Mouse (Mus musculus): Measurements from ENCODE around the gene Socs3.

Gene Socs3

DNA sequence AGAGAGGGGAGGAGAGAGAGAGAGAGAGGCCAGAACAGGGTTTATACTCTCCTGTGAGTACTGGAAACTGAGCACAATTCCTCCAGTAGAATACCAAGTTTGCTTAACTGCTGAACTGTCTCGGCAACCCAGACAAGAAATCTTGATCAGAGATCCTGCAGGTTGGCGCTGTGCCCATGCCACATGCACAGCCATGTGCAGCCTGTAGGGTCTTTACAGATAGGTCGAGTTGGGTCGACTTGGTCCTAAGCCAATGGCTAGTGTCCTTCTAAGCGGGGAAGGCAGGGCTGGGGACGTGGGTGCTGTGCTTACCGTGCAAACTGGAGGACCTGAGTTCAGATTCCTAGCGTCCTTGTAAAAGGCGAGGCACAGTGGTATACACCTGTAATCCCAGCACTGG lies 15.0 kb downstream of the Socs3 start:
- 76% methylated on average over 9 of the region's 9 CpGs for WGBS

DNA sequence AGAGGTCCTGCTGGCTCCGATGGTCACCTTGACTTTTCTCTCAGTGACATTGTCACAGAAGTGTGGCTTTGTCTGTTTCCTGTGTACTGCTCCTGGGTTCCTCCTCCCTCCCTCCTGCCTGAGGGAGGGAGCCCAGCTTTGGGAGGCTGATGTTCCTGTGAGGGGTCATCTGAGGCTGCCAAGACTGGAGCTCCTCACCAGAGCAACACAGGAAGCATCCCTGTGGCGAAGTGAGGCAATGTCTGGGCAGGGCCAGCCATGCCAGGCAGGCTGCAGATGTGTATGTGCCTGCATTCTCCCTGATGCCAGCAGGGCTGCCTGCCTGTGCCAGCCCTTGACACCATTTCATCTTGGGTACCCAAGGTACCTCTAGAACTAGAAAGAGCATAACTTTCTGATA lies 15.8 kb downstream of the Socs3 start:
- WGBS, result 32% methylated on average over 2 of the region's 2 CpGs

DNA sequence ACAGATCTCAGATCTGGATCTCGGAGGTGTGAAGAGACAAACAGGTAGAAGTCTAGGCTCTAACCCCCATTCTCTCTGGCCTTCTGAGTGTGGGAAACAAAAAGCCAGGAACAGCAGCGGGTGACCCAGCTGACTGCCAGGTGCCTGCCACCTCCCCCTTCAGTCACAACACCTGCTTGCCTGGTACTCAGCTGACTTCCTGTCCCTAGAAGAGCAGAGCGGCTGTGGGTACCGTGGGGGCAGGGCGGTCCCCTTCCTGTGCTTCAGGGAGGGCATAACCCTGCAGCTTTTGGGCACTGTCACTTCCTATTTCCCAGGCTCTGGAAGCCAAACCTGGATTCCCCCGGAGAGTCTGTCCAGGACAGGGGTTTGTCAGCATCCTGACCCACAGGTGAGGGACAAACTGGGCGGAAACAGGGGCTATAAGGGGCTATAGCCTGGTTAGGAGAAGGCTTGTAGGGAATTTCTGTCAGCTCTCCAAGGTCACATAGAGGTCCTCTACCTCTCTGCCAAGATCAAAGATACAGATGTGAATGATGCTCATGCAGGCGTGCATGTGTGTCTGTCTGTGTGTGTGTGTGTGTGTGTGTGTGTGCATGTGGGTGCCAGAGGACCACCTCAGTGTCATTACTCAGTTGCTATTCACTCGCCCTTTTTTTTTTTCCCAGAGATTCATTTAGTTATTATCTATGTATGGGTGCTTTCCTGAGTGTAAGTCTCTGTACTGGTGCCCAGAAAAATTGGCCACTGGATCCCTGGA lies 17.5 kb downstream of the Socs3 start:
- WGBS, result 82% methylated on average over 9 of the region's 9 CpGs

DNA sequence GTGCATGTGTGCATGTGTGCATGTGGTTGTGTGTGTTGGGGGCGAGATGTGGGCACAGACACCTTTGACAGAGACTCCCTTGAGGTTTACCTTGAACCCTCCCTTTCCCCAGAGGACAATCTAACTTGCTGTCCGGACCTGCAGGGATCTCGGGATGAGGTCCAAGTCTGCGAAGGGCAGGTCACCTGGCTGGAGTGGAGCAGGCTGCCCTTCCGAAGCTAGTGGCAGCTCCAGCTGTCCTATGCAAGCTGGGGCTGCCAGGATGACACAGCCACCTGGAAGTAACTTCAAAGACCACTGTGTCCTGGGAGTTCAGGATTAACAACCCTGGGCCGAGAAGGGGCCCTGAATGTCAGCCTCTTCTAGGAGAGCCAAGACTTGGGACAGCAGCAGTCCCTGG lies 18.5 kb downstream of the Socs3 start:
- WGBS, result 96% methylated on average over 6 of the region's 6 CpGs

DNA sequence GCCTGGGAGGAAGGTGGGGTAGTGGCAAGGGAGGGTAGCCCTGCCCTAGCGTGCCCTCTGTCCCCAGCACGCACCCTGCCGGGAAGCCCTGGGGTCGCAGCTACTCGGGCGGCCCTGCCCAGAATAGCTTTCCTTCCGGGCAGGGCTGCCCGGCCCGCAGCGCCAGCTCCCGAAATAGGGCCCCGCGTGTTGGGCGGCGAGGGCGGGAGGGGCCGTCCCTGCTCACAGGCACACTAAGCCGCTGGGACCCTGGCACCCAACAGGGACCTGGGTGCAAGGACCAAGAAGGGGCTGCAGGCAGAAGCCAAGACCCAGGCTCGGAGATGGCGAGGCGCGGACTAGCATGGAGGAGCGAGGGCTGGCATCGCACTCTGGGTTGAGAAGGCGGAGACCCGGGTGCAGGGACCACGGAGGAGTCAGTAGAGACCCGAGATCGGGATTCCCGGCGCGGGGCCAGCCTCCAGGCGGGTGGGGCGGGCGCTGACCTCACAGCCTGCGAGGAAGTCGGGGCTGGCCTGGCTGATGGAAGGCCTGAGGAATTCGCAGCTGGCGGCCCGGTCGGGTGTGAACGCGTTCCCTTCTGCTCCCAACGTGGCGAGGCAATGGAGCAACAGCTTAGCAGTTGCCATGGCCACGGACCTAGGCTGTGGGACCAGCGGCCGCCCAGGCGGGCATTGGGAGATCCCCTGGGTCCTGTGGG lies 20.3 kb downstream of the Socs3 start:
- WGBS, result 7% methylated on average over 49 of the region's 49 CpGs

DNA sequence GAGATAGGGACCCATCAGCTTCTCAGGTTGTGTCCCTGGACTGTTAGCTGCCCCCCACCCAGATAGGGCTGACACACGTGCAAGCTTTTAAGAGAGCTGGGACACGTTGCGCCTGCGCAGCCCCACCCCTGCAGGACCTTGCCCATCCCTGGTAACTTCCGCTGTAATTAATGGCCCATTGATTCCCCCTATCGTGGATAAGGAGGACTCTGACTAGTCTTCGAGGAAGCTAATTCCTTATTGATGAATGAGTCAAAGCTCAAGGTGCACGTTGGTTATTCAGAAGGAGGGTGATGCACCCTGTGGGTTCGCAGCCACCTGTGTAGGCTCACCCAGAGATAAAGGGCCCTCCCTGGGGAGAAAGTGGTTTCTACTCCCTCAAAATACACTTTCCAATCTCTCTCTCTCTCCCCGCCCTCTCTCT lies 22.8 kb downstream of the Socs3 start:
- 87% methylated on average over 10 of the region's 10 CpGs for WGBS

DNA sequence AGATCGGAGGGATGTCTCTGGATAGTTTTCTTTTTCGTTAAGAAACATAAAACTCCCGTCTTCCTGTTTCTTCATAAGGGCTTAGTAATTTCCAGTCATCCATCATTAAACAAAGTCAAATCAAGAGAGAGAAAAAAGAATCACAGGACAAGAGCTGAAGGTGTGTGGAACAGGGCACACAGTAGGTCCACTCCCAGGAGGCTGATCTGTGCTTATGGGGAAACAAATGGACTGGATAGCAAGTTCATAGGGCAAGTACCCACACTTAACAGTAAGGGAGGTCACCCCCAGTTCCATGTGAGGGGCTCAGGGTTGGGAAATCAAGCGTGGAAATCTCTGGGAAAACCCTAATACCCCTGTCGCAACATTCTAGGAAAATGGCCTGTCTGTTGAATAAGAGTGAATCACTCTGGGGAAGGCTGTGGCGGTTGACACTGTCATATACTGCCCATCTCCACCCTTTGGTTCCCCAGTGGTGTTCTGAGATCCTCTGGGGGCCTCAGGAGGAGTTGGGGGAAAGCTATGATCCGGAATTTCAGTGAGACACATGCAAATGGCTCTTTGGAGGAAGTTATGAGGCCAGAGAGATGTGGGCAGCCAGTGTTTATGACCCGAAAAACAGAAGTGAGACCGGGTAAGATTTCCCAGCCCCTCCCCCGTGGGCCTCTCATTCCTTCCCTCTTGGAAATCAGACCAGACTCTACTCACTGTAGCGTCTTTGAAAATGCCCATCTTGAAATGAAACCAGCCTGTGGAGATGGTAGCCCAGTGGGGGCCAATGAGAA lies 23.5 kb downstream of the Socs3 start:
- WGBS, result 89% methylated on average over 11 of the region's 11 CpGs

DNA sequence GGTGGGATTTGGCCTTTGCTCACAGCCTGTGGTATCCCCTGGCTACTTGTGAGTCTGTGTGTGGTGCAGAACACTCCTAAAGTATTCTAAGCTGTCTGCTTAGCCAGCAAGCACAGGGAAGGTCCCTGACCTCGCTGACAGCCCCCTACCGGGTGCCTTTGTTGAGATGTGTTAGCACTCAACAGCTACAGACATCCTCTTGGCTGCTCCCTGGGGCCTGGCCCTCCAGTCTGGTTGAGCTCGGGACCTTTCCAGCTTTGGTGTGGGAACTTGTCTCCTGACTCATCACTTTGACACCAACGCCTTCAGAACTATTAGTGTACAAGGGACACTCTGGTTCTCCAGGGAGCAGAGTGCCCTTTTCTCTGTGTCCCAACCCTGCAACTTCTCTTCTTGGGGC lies 28.0 kb downstream of the Socs3 start:
- 66% methylated on average over 4 of the region's 4 CpGs for WGBS

DNA sequence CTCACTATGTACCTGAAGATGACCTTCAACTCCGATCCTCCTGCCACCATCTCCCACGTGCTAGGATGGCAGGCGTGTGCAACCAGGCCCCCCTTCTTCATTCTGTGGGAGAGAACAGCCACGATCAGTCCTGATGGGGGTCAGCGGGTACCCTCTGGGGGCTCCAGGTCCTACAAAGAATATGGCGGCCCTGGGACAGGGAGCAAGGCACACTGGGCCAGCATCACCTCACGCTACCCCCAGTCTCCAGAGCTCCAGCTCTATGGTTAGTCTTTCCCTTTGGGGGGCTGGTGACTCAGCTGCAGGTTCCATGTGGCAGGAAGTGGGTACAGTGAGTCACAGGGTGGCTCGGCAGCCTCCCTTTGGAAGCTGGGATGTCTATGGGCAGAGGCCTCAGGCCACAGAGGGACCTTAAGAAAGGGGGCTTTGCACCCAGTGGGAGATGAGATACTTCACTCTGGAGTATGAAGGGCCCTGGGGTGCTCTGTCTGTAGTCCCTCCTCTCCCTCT lies 28.5 kb downstream of the Socs3 start:
- WGBS, result 92% methylated on average over 8 of the region's 8 CpGs

DNA sequence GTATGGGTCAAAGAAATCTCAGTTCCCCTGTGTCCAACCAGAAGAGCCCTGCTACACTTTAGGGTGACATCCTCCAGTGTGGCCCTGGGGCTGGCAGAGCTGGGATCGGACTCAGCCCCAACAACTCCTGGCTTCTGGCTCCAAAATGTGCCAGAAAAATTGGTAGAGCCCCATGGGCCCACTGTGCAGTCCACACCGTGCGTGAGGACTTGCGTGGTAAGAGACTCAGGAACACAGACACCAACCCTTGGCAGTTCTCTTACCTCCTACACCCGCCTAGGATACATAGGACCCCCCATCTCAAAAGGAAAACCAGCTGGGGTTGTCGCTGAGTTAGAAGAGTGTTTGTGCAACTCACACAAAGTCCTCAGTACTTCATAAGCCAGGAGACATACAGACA lies 29.0 kb downstream of the Socs3 start:
- WGBS, result 95% methylated on average over 6 of the region's 6 CpGs

DNA sequence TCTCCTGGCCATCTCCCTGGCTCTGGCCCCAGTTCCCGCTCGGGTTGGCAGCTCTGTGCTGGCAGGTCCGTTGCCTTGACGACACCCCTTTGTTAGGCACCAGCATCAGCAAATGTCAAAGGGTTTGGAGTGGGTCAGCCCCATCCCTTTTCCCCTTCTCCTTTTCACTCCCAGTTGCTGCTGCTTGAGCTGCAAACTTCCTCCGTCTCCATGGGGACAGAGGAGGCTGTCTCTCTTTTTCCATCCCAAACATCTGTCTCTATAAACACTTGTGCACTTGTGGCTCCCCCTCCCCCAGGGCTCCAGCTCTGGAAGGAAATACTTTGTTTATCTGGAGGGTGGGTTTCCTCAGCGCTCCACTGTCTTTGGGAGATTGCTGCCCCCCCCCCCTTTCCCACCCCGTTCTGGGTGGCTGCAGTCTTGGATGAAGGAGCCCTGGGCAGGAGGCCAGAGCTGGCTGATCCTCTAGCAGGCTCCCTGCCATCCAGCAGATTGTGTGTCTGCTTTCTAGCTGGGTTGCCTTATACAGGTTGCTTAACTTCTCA lies 30.0 kb downstream of the Socs3 start:
- 3% methylated on average over 7 of the region's 7 CpGs for WGBS

DNA sequence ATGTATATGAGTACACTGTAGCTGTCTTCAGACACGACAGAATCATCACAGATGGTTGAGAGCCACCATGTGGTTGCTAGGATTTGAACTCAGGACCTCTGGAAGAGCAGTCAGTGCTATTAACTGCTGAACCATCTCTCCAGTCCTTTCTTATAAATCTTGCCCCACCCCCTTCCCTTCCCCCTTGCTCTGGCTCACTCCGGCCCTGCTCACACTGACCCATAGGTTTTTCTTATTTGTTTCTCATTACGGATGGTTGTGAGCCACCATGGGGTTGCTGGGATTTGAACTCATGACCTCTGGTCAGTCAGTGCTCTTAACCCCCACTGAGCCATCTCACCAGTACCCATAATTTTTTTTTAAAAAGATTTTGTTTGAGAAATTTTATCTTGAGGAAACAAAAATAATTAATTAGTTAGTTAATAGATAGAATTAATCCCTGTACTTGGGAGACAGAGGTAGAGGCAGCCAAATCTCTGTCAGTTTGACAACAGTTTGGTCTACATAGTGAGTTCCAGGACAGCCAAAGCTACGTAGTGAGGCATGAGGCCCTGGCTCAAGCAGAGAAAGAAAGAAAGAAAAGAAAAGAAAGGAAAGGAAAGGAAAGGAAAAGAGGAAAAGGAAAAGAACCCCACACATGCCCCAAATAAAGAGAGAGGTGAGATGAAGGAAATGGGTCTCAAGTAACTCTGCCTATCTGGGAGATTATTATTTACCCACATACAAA lies 30.7 kb downstream of the Socs3 start:
- WGBS, result 56% methylated on average over 4 of the region's 4 CpGs

DNA sequence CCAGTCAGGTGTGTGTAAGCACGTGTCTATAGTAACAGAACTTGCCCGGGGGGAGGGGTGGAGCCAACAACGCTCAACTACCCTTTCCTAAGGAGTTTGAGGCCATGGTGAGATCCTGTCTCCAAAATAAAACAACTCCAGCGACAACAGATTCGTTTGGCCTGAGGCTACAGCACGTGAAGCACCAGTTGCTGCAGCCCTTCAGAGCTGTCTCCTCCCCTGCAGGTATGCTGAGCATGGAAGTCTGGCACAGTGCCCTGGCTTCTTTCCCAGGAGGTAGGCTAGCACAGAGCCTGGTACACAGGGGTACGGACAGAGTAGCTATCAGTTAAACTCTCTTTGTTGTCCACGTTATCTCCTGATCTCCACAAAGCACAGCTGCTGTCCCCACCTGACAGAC lies 33.6 kb downstream of the Socs3 start:
- 46% methylated on average over 8 of the region's 8 CpGs for WGBS

DNA sequence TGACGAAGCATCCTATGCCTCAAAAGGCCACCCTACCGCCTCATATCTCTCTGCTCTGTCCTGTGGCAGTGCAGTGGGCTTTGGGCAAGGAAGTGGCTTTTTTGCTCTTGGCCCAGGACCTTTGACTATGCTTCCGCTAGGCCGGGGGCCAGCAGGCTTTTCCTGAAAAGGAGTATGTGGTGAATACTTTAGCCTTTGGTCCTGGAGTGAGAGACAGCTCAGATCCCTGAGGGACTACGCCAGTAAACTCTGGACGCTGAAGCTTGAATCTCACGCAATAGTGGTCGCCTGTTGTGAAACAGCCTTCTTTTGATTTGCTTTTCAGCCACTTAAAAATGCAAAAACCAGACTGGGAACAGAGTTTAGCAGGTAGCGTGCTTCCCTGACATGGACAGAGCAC lies 34.2 kb downstream of the Socs3 start:
- WGBS, result 68% methylated on average over 9 of the region's 9 CpGs

DNA sequence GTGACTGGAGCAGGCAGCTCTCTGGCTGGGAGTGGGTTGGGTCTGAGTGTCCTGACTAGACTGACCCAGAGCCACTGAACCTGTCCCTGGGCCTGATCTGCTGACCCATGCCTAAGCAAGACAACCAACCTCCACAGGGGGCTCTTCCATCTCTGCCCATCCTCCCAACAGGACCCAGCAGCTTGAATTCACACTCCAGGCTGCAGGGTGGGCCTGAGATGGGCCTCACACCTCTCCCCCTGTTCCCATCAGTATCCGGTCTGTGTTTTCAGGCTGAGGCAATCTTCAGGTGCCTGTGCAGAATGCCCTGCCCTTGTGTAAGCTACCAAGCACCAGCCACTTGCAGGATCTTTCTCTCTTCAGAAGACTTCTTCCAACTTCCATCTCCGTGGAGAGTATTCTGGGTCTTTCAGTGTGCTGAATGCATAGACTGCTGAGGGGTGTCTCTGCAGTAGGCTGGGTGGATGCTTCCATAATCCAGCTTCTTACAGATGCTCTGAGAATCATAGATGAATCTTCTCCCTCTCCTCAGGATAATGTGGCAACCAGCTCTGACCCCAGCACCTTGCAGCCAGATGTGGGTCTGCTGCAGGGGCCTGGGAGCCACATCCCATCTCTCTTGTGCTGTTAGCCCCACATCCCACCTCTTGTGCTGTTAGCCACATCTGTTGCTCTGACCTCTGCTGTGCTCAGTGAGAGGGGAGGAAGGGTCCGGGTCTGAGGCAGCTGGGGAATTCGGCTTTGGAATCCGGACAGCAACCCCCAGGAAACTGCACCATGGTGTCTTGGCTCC lies 35.1 kb downstream of the Socs3 start:
- WGBS, result 86% methylated on average over 5 of the region's 5 CpGs

DNA sequence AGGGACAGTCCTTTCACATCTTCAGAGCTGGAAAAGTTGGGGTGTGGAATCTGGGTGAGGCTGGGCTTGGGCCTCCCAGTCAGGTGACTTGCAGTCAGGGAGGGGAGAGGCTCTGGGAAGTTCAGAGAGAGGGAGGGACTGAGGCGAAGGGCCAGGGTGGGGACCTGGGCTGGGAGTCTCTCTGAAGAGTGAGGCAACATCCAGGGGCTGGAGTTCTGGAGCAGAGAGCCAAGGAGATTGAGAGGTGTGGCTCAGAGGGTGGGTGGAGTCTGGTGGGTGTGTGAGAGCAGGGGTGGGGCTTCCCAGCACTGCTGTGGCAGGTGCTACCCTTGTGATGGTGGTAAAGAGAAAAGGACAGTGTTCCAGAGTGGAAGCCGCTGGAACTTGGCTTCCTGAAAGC lies 35.7 kb downstream of the Socs3 start:
- WGBS, result 86% methylated on average over 2 of the region's 2 CpGs

DNA sequence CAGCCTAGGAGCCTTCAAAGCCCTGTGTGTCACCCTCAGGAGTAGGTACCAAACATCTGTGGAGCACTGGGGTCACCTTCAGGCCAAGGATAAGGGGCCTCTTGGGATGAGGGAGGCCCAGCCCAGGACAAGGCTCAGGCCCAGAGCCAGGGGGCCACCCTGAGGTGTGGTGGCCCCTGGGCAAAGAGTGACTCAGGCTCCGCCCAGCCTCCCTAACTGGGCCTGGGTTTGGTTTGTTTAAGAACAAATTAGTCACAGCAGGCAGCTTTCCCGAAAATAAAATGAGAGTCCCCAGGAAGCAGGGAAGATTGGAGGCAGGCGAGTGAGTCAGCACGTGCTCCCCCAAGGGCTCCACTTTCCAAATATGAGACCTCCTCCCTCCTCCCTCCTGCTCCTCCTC lies 37.7 kb downstream of the Socs3 start:
- WGBS, result 56% methylated on average over 4 of the region's 4 CpGs

DNA sequence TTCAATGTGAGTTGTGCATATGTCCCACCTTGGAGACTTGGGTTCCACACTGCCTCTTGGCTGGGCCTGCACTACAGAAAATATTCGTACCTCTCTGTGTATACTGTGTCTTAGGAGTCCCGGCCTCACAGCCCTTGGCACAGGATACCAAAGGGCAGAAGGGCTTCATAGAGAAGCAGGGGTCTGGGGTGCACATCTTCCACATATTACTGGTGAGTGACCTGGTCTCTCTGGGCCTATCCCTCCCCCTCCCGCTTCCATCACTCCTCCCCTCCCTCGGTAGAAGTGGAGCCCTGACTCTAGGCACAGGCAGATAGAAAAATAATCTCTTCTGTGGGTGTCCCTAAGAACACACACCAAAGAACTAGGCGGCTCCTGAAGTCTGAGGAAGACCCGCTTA lies 38.3 kb downstream of the Socs3 start:
- 75% methylated on average over 6 of the region's 6 CpGs for WGBS

DNA sequence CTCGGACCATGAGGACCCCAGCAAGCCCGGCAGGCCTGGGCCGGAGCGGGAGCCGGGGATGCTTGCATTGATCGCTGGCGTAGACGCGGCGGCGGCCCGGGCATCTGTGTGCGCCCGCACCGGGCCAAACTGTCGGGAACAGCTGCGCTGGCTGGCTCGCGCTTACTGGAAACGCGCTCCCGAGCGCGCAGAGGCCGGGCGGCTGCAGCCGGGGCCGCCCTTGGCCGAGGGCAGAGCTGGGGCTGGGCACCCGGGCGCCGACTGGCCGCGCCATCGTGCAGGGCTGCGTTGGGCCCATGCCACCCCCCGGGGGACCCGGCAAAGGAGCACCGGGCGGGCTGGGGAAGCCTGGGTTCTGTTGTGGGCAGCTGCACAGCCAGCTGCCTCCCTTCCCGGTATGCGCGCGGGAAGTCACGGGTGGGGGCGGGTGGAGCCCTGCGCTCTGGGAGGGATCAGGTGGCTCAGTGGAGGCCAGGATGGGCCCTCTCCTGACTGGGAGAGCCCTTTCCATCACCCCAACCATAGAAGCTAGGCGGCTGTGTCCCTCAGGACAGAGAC lies 39.0 kb downstream of the Socs3 start:
- 4% methylated on average over 48 of the region's 48 CpGs for WGBS

DNA sequence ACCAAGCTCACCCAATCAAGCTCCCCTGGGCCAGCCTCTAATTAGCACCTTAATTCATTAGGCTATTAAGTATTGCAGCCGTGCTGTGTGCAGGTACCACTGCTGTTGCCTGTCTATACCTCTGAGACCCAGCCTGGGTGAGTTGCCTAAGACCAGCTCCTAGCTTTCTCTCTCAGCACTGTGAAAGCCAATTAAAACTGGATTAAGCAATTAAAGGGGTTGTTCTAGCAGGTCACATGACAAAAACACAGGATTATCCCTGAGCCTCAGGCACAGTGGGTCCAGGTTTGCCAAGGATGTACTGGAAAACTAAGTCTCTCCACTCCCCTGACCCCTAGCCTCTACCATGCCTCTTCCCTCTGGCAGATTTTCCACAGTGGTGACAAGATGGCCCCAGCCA lies 44.3 kb downstream of the Socs3 start:
- WGBS, result 90% methylated on average over 1 of the region's 1 CpGs
